Mouse (Mus musculus) heart, embryonic 14.5 days (tissue): ENCODE results near the gene Wnk4. TPM values are rescaled to one million over a fixed set of nuclear protein-coding genes. Genes with fewer than 3 reads are reported as not detected.

Experiments used
- ATAC-seq: fragments of 200-750 bp; cut with Nextera tagmentation; 2 replicates; pipeline ENCODE4 v1.8.0; 2017; ENCODE audit warnings: low read depth, moderate TSS enrichment; ENCODE audit not compliant: insufficient number of reproducible peaks, insufficient read depth, low FRiP score
- H3K27ac ChIP-seq, 2 experiments: fragments of 200-500 bp in 1 of 2; fragments of 300-500 bp in 1 of 2; sonication (generic) in 1 of 2; replicated peaks in 1 of 2; 2 replicates each; pipeline ENCODE4 v1.5.1; 2012 to 2014; ENCODE audit warnings: low read depth in 2 of 2, low read length in 2 of 2, control low read depth in 1 of 2, mild to moderate bottlenecking in 1 of 2, mixed read lengths in 1 of 2; ENCODE audit not compliant: control insufficient read depth in 1 of 2, insufficient read depth in 1 of 2
- H3K27me3 ChIP-seq: fragments of 300-500 bp; sonication (generic); 2 replicates; pipeline ENCODE4 v1.6.1; 2014; ENCODE audit warnings: mild to moderate bottlenecking, low read length, control low read depth; ENCODE audit not compliant: control insufficient read depth, insufficient read depth
- H3K36me3 ChIP-seq: fragments of 300-500 bp; sonication (generic); 2 replicates; pipeline ENCODE4 v1.6.1; 2014; ENCODE audit warnings: mild to moderate bottlenecking, control low read depth, low read length, mixed read lengths; ENCODE audit not compliant: control insufficient read depth, insufficient read depth
- H3K4me1 ChIP-seq, 2 experiments: fragments of 200-500 bp in 1 of 2; fragments of 300-500 bp in 1 of 2; sonication (generic) in 1 of 2; 2 replicates each; pipeline ENCODE4 v1.6.1; 2012 to 2014; ENCODE audit warnings: low read length in 2 of 2, control low read depth in 1 of 2, mixed read lengths in 1 of 2; ENCODE audit not compliant: control insufficient read depth in 2 of 2, insufficient read depth in 2 of 2
- H3K4me2 ChIP-seq: fragments of 300-500 bp; sonication (generic); 2 replicates; pipeline ENCODE4 v1.6.1; 2014; ENCODE audit warnings: mild to moderate bottlenecking, low read length
- H3K4me3 ChIP-seq, 2 experiments: fragments of 200-500 bp in 1 of 2; fragments of 300-500 bp in 1 of 2; sonication (generic) in 1 of 2; 2 replicates each; pipeline ENCODE4 v1.5.1; 2012 to 2014; ENCODE audit warnings: low read length in 2 of 2, mild to moderate bottlenecking in 2 of 2, control low read depth in 1 of 2, low read depth in 1 of 2, moderate library complexity in 1 of 2; ENCODE audit not compliant: control insufficient read depth in 1 of 2, insufficient read depth in 1 of 2
- H3K9ac ChIP-seq: fragments of 300-500 bp; sonication (generic); 2 replicates; pipeline ENCODE4 v1.6.1; 2014; ENCODE audit warnings: mild to moderate bottlenecking, low read length
- H3K9me3 ChIP-seq: fragments of 300-500 bp; sonication (generic); 2 replicates; pipeline ENCODE4 v1.6.1; 2016; ENCODE audit warnings: low read length, control low read depth; ENCODE audit not compliant: control insufficient read depth
- WGBS: fragments of 180-500 bp; shearing (Covaris S2); extraction: QIAGEN DNeasy Blood & Tissue Kit; methylation state at CpG from one replicate; pipeline ENCODE4 v1.1.7; 2014; 5-methylcytosine and 5-hydroxymethylcytosine counted together
- polyA plus RNA-seq: library from polyadenylated mRNA; unstranded; fragments of >200 nt; fragmentation: Nextera tagmentation; extraction: Ambion mirVana; gene quantifications from 2 replicates; pipeline ENCODE4 v1.2.1, GENCODE M21; 2014

The Wnk4 gene
- polyA plus RNA-seq, 1 experiment from 2014 or later, result 9.5 TPM

GRCm38 (mm10) chr11:101232010-101232839, 28.1 kb upstream of the Wnk4 start:
- Histone ChIP-seq H3K27me3 (no peaks in the 10 kb centered on the region), H3K36me3 (no peaks in the 10 kb centered on the region), H3K9me3 (no peaks in the 10 kb centered on the region), H3K4me1 (peaks cover 12 to 20% of the 10 kb centered on the region in 2 experiments), H3K9ac (peak overlapping the region; percentile 56), H3K4me2 (peak overlapping the region; percentile 56), H3K4me3 (no peak overlapping the region; a peak in 1 of 4 replicates), H3K27ac (peak overlapping the region; percentile 89 to 94)
- ATAC-seq, result peak; percentile 91
- WGBS, result 44% methylated on average over 6 of the region's 6 CpGs

- H3K27ac ChIP-seq, result no peak overlapping the region
- H3K4me3 ChIP-seq, result no peak overlapping the region
- H3K4me2 ChIP-seq, result no peak overlapping the region
- peaks cover 12 to 20% of the 10 kb centered on the region in 2 experiments for H3K4me1 ChIP-seq
- ATAC-seq, result no peak
- H3K9me3 ChIP-seq, result no peaks in the 10 kb centered on the region
- 73% methylated on average over 1 of the region's 1 CpGs for WGBS
- no peaks in the 10 kb centered on the region for H3K27me3 ChIP-seq
- H3K9ac ChIP-seq, result no peak overlapping the region
- no peaks in the 10 kb centered on the region for H3K36me3 ChIP-seq
These were observed 27.1 kb upstream of the Wnk4 start for GRCm38 (mm10) chr11:101233240-101233639.

GRCm38 (mm10) chr11:101234124-101234523, 26.2 kb upstream of the Wnk4 start:
- Histone ChIP-seq H3K4me3 (no peak overlapping the region), H3K27me3 (no peaks in the 10 kb centered on the region), H3K9ac (no peak overlapping the region), H3K27ac (no peak overlapping the region), H3K9me3 (no peaks in the 10 kb centered on the region), H3K36me3 (no peaks in the 10 kb centered on the region), H3K4me2 (no peak overlapping the region), H3K4me1 (peaks cover 12 to 20% of the 10 kb centered on the region in 2 experiments)
- ATAC-seq, result no peak

GRCm38 (mm10) chr11:101235429-101235828, 24.9 kb upstream of the Wnk4 start:
- H3K9ac ChIP-seq, result no peak overlapping the region
- no peaks in the 10 kb centered on the region for H3K36me3 ChIP-seq
- ATAC-seq, result no peak
- H3K4me1 ChIP-seq, result peaks cover 8 to 12% of the 10 kb centered on the region in 2 experiments
- H3K9me3 ChIP-seq, result no peaks in the 10 kb centered on the region
- no peak overlapping the region for H3K4me2 ChIP-seq
- H3K27me3 ChIP-seq, result no peaks in the 10 kb centered on the region
- H3K4me3 ChIP-seq, result no peak overlapping the region
- no peak overlapping the region for H3K27ac ChIP-seq

GRCm38 (mm10) chr11:101236782-101237181, 23.6 kb upstream of the Wnk4 start:
- no peaks in the 10 kb centered on the region for H3K9me3 ChIP-seq

GRCm38 (mm10) chr11:101238071-101238647, 22.2 kb upstream of the Wnk4 start:
- 29% methylated on average over 5 of the region's 5 CpGs for WGBS
- ATAC-seq, result peak; percentile 73
- no peak overlapping the region for H3K4me2 ChIP-seq

More at GRCm38 (mm10) chr11:101236782-101237181, 23.6 kb upstream of the Wnk4 start:
- H3K27me3 ChIP-seq, result no peaks in the 10 kb centered on the region
- whole genome bisulfite sequencing, result 86% methylated on average over 5 of the region's 5 CpGs
- no peak overlapping the region for H3K4me2 ChIP-seq
- H3K4me3 ChIP-seq, result no peak overlapping the region
- ATAC-seq, result no peak
- H3K9ac ChIP-seq, result no peak overlapping the region
- H3K4me1 ChIP-seq, result peaks cover 0 to 3% of the 10 kb centered on the region in 2 experiments; a peak in 2 of 4 replicates
- 0 out of 4 replicates have a peak overlapping the region, but pooled peaks of 1 of the 2 experiments have one; percentile 39 for H3K27ac ChIP-seq
- H3K36me3 ChIP-seq, result no peaks in the 10 kb centered on the region

GRCm38 (mm10) chr11:101245071-101245470, 15.3 kb upstream of the Wnk4 start:
- peak overlapping the region; percentile 78 for H3K4me2 ChIP-seq
- no peaks in the 10 kb centered on the region for H3K9me3 ChIP-seq
- peak overlapping the region; percentile 87 for H3K9ac ChIP-seq
- peaks cover 0 to 14% of the 10 kb centered on the region in 2 experiments; a peak in 2 of 4 replicates for H3K4me1 ChIP-seq
- peak overlapping the region in 1 of 2 experiments; percentile 60; a peak in 2 of 4 replicates for H3K4me3 ChIP-seq
- no peak for ATAC-seq
- peak overlapping the region; percentile 90 to 92 for H3K27ac ChIP-seq
- WGBS, result 25% methylated on average over 4 of the region's 4 CpGs
- peaks cover 29% of the 10 kb centered on the region for H3K27me3 ChIP-seq
- H3K36me3 ChIP-seq, result 0 out of 2 replicates have a peak, but pooled peaks cover 5% of the 10 kb centered on the region

More at GRCm38 (mm10) chr11:101238071-101238647, 22.2 kb upstream of the Wnk4 start:
- no peaks in the 10 kb centered on the region for H3K27me3 ChIP-seq
- H3K36me3 ChIP-seq, result no peaks in the 10 kb centered on the region
- H3K9me3 ChIP-seq, result no peaks in the 10 kb centered on the region
- no peak overlapping the region for H3K4me3 ChIP-seq
- H3K27ac ChIP-seq, result peak overlapping the region; percentile 54 to 68
- no peak overlapping the region for H3K9ac ChIP-seq
- H3K4me1 ChIP-seq, result no peaks in the 10 kb centered on the region; a peak in 1 of 4 replicates
